Mouse (Mus musculus) natural killer cell, adult 2 months (primary cell): ENCODE measurements around the gene Caln1.

ENCODE experiments used
- DNase-seq, 2 experiments: peaks; one replicate each; pipeline ENCODE4 v3.0.0; 2022; ENCODE audit warnings: low spot score in 2 of 2

The Caln1 gene

DNA sequence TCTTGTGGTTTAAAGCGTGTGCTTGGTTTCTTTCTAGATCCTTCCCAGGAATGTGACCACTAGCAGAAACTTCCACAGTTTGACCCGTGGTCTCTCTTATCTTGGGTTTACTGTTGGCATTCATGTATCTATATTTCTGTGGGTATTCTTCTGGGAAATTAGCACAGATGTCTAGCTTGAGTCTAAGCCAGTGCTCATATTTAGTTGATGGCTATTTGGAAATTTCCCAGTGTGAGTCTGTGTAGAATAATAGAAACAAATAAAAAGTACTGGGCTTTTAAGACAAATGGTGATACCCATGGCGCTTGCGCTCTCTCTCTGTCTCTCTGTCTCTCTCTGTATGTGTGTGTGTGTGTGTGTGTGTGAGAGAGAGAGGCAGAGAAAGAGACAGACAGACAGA is 330.2 kb downstream of the Caln1 start:
- DNase-seq: no peak

DNA sequence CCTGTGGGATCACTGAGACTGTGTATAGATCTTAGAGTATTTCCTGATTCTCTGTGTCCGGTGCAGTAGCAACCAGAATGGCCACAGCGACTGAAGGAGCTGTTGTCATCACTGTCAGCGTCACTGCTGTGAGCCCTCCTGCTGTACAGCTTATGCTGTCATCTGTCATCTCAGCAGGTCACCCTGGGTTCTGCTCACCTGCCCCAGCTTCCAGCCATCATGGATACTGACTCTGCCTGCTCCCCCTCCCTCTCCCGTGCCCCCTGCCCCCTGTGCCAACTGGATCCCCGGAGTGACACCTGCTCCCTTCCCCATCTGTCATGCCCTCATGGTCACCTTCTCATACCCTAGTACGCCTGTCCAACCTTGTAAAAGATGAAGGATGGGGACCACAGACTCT is 332.5 kb downstream of the Caln1 start:
- no peak for DNase-seq

DNA sequence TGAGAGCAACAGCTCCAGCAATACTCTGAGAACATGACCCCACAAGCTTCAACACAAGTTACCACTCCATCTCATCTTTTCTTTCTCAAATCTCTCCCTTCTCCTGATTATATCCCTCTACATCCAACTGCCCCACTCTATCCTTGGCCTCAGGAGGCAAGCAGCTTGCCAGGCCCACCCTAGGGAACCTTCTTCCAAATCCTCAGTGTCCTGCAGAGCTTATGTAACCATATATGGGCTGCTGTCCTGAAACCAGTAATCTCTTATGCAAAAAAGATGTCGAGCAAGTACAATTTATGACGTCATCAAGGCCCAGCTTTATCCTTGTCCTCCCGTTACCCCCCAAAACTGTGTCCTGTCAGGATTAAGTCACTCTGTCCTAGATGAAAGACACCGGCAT is 333.1 kb downstream of the Caln1 start:
- DNase-seq: no peak

DNA sequence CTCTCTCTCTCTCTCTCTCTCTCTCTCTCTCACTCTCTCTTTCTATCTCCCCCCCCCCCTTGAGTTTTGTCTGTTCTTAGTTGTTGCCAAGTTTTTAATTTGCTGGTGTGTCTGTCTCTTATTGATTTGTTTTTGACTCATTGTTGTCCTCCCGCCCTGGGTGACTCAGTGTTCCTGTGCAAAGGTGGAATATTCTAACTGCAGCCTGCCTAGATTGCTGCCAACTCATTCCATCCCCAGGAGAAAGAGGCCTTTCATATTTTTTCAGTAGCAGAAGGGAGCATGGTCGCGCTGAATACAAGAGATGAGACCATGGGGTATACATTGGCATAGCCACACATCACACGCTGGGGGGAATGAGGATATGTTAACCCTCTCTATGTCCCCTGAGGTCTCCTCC is 335.6 kb downstream of the Caln1 start:
- DNase-seq: no peak

DNA sequence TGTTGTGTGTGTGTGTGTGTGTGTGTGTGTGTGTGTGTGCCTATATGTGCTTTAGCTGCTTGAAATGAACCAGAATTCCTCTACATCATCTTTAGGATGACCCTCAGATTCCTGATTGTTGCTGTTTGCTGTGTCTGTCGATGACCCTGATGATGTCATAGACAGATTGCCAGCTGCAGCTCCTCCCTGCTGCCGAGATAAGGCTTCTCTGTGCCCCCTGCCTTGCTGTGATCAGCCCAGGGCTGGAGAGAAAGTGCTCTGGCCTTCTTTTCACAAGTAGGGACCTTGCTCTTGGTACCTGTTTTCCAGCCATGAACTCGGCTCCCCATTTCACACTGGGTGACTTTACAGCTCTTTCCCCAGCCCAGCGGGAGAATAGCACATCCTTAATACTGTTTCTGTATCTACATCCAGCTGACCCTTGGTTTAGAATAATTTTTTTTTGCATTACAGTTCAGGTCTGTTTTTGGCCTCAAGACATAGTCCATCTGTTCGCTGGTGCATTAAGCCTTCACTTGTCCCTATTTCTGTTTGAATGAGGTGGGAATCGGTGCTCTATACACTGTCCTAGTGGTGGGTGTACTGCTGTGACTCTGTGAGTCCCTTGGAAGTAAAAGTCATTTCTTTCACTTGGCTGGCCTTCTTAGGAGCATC is 337.1 kb downstream of the Caln1 start:
- DNase-seq: no peak

DNA sequence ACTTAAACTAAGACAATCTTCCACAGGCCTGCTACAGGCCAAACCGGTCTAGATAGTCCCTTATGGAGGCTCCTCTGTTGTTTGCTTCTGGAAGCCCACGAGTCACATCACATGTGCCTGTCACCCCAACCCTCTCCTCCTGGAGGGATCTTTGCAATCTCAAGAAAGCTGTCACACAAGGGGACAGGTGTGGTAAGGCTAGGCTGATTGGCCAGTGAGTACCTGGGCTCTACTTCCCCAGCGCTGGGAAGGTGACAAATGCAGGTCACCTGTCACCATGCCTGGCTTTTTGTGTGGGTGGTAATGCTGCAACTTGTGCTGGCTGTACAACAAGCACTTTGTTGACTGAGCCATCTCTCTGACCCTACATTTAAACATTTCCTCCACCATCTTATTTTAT is 338.5 kb downstream of the Caln1 start:
- no peak for DNase-seq

DNA sequence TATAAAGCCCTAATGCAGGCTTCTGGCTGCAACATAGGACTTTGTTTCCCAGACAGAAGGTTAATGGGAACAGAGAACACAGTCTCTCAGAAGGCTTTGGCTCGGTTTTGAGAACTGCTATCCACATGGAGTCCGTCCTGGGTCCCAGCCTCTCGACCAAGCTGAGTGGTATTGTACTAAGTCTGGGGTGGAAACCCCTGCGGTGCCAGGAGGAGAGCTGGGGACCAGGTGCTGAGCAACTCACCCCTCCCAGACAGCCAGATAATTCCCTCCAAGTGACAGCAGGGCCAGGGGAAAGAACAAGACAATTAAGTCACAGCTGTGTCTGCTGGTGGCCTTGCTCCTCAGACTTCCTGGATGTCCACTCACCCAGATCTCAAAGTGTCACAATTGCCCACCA is 339.4 kb downstream of the Caln1 start:
- DNase-seq: no peak

DNA sequence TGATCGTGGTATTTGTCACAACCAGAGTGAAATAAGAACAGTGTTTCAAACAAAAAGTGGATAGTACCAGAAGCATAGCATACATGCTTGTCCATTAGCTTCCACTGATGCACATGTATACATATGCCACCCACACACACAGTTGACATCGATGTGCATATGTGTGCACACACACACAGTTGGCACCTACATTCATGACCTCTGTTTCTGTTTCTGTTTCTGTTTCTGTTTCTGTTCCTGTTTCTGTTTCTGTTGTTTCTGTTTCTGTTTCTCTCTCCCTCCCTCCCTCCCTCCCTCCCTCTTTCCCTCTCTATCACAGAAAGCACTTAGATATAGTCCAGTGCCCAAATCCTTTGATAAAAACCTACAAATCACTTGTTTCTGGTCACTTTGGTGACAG is 342.4 kb downstream of the Caln1 start:
- no peak for DNase-seq

DNA sequence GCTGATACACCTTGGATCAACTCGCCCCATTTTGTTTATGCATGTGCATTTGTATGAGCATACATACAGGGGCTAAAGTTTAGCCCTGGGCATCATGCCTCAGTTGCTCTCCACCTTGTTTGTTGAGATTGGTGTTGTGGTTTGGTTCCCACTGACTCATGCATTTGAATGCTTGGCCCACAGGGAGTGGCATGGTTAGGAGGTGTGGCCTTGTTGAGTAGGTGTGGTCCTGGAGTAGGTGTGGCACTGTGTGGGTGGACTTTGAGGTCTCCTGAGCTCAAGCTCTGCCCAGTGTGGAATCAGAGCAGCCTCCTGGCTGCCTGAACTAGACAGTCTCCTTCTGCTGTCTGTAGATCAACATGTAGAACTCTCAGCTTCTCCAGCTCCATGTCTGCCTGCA is 343.0 kb downstream of the Caln1 start:
- DNase-seq: no peak

DNA sequence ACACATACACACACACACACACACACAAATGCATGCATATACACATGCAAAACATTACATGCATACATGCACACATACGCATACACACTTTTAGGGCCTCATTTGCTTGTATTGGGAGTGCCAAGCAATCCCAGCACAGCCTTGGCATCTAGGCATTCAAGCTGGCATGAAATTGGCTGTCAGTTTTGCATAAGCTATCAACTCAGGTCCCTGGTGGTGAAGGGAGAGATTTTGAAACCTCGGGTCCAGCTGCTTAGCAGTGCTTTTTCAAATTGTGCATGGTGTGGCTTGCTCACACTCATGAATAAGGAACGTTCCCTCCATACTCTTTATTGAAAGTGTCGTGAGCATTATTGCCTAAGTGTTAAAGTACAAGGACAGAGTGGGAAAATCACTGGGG is 345.9 kb downstream of the Caln1 start:
- DNase-seq: no peak

DNA sequence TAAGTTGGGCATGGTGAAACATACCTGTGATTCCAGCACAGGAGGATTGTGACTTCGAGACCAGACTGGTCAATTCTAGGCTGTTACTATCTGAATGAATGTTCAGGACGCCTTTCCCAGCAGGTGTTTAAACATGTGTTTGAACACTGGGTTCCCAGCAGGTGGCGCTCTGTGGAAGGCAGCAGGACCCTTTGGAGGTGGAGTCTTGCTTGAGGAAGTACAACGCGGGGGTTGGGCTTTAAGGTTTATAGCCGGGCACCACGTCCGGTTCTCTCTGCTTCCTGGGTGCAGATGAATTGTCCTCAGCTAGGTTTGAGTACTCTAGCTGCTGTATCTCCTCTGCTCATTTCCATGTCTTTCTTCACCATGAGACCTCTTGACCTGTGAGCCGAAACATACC is 349.1 kb downstream of the Caln1 start:
- DNase-seq: no peak

DNA sequence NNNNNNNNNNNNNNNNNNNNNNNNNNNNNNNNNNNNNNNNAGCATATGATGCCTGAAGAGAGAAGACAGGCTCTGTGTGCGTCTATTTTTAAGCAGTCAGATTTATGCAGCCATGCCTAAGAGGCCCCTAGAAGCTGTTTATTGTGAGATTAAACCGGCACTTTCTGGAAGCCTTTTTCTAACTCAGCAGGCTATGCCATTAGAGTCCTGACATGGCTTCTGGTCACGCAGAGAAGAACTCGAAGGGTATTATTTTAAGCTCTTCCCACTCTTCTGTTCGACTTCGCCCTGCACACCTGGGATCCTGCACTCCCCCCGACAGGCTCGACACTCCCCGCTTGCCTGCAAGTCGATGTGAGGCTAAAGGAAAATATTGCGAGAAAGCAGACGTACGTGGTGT is 372.9 kb downstream of the Caln1 start:
- DNase-seq: no peak

DNA sequence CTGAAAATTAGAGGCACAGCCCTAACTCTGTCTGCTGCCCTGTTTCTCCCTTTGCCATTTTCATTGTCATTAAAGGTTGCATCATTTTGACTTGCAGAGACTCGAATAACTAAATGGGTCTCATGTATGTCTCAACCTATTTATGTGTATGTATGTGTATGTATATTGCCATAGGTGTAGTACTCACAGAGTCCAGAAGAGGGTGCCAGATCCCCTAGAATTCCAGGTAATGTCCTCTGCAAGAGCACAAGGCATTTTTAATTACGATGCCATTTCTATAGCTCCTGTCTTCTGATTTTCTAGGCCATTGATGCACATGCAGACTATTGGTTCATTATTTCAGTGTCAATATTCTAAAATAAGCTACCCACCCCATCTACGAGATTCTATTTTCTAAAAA is 388.3 kb downstream of the Caln1 start:
- DNase-seq: no peak

DNA sequence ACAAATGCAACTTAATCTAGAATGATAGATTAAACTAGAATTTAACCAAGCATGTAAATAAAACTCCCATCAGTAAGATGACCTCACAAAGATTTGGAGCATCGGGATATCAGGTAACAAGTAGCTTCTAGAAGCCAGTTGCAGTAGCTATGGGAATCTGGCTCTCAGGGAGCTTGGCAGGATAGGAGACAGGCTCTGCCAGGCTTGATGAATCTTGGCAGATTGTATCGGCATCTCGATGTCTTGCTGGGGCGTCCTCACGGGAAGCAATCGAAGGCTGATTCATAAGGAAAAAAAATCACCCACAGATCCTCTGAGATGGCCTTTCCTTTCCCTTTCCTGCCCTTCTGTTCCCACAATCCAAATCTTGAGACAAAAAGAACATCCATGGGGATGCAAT is 396.5 kb downstream of the Caln1 start:
- no peak for DNase-seq

DNA sequence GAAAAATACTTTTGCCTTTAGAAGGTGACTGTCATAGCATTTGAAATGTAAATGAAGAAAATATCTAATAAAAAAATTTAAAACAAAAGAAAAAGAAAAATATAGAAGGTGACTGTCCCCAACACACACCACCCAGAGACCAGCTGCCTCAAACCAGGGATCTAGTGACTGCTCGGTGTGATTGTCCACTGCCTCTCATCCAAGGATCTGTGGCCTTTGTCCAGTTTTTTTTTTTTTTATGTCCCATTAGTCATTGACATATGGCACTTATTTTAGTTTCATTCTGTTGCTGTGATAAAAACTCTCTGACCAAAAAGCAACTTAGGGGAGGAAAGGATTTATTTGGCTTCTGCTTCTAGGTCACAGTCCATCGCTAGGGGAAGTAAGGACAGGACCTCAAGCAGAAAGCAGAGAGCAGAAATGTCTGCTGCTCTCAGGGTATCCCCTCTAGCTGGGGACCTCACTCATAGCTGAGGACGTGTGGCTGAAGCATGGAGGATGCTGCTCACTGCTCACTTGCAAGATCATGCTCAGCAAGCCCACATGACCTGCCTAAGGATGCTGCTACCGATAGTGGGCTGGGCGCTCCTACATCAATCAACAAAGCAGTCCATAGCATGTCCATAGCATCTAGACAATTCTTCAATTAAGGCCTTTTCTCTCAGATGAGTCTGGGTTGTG is 401.9 kb downstream of the Caln1 start:
- DNase-seq: no peak

DNA sequence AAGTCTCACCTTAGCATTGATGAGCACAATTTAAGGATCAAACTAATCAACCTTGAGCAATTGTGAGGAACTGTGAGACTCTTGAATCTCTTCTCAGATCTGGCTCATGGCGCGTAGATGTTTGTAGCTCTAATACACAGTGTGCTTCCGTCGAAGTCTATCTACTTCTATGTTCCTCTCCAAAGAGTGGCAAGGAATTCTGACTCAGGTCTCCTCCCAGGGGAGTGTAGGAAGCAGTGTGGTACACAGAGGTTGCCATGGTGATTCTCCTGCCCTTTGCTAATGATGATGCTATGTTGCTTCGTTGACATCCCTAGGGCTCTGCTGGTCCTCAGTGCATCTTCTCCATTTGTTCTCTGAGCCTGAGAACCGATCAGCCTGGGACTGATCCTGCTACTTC is 403.2 kb downstream of the Caln1 start:
- no peak for DNase-seq

DNA sequence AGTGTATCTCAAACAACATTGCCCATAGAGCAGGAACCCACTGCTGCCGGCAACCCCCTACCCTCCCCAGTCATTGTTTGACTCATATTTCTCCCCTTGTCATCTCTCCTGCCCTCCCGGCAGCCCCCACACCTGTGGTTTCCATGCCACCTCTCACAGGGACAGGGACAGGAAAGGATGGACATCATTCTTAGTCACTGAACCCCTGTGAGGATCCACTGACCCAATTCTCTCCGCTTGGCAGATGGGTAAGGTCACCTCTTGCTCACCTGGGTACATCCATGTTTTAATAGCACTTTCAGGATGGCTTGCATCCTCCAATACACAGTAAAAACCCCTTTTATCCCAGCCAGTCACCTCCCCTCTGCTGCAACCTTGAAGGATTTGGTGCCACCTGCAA is 405.7 kb downstream of the Caln1 start:
- DNase-seq: no peak

DNA sequence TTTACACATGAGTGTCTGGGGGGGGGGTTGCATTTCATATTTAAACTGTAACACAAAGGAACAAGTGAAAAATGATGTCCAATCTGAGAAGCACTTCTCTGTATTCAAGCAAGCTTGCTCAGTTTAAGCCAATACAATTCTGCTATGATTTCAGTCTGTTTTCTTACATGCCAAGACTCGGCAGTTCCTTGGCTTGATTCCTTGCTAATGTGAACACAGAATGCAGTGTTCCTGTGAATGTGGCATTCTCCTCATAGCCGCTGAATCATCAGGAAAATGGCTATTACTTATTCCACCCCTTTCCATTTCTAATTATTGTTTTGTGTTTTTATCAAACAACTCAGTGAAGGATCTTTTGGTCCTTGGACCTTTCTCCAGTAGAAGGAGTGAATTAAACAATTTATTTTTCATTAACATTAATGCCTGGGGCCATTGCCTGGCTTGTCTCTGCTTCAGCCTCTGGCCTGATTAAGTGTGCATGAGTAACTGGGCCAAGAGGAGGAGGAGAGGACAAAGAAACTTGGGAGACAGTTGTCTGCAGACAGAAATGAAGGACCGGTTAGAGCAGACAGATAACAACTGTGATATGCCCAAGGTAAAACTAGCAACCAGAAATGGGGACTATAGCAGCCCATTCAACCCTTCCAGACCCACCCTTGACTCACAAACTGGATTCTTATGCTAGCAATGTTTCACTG is 423.6 kb downstream of the Caln1 start:
- no peak for DNase-seq

DNA sequence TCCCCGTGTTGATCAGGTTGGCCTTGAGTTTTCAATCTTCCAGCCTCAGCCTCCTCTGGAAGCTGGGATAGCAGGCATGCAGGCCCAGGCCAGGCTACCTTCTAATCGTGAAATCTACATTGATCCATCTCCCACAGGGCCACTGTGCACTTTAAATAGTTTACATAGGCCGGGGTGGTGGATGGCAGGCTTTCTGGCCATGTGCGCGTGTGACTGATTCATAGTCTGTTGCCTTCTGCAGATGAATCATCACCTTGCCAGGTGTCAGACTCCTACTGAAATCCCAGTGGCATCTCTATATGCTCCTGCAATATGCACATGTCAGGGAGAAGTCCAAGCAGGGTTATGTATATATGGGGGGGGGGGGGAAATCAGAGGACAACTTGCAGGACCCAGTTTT is 428.5 kb downstream of the Caln1 start:
- no peak for DNase-seq

DNA sequence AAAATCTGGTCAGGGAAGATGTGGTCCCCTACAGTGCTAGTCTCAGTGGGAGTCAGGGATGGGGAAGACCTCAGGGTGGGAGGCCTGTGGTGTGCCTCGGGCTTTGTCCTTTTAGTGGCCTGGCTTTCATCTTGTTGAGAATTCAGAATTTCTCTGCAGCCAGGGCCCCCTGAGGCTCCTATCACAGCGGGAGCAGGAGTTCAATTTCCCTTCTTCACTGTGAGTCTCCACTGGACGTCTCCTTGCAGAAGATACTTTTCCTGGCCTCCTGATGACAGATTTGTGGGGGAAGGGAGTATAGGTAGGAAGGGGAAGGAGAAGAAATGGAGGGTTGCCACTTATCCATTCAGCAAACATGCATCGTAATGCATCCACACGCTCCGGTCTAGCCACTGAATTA is 441.1 kb downstream of the Caln1 start:
- no peak for DNase-seq

DNA sequence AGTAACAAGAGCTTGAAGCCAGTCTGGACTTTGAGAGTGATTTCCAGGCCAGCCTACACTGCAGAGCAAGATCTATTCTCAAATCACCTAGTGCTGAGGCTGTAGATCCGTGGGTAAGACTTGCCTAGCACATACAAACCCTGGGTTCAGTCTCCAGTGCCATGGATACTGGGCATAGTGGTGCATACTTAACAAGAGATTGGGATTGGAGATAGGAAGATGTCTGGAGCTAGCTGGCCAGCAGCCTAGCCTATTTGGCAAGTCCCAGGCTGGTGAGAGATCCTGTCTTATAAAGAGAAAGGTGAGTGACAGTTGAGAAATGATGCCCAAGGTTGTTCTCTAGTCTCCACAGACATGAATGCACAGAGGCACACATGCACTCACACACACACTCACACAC is 441.6 kb downstream of the Caln1 start:
- DNase-seq: no peak

DNA sequence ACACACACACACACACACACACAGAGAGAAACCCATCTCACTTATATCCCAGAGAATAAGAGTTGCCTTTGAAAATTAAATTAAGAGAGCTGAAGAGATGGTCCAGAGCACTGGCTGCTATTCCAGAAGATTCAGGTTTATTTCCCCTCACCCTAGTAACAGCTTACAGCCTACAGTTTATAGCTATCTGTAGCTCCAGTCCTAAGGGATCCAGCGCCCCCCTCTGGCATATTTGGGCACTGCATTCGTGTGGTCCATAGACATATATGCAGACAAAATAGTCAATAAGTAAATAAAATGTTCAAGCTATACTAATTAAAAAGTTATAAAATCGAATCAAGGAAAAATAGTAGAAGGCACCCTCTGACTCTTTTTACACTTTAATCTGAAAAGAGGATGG is 442.0 kb downstream of the Caln1 start:
- DNase-seq: no peak

DNA sequence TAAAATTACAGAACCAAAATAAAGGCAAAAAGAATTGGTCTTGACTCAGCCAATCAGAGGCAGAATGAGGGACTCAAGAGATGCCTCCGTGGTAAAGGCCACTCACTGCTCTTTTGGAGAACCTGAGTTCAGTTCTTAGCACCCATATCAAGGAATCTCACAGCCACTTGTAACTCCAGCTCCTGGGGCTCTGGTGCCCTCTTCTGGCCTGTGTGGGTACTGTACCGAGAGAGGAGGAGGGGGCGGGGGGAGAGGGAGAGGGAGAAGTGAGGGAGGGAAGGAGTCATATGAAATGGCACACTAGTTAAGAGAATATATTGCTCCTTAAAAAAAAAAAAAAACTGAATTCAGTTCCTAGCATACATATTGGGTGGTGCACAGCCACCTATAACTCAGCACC is 442.7 kb downstream of the Caln1 start:
- DNase-seq: no peak
